Comparison of ENCODE assay signal across 29 mouse cellular contexts in genomic region chr12:65007725-65008124, GRCm38 (mm10).
"Had no signal": no experiment of that assay in that cellular context is flagged by ENCODE, and none has a peak within 500 bp of the region (broad histone marks: within the 10 kb centered on the region; RNA-seq: fewer than 3 reads in every experiment).

No protein-coding gene starts in this region.

- H3K27ac ChIP-seq: left cerebral cortex, adult 2 months; limb, embryonic 10.5 days; limb, embryonic 12.5 days; limb, embryonic 13.5 days; limb, embryonic 15.5 days; liver, embryonic 12.5 days; liver, embryonic 13.5 days; liver, embryonic 14.5 days; liver, embryonic 15.5 days; lung, embryonic 15.5 days; macrophage; midbrain, embryonic 10.5 days; midbrain, embryonic 12.5 days; midbrain, embryonic 13.5 days; midbrain, embryonic 15.5 days had no signal

- H3K4me1 ChIP-seq: limb, embryonic 10.5 days; limb, embryonic 12.5 days; limb, embryonic 13.5 days; limb, embryonic 15.5 days; liver, embryonic 12.5 days; liver, embryonic 13.5 days; liver, embryonic 15.5 days; lung, embryonic 15.5 days; megakaryocyte, embryonic 14.5 days; midbrain, embryonic 10.5 days; midbrain, embryonic 12.5 days; midbrain, embryonic 13.5 days; midbrain, embryonic 15.5 days had no signal

- H3K9ac ChIP-seq: limb, embryonic 12.5 days; limb, embryonic 13.5 days; limb, embryonic 15.5 days; liver, embryonic 12.5 days; liver, embryonic 13.5 days; liver, embryonic 14.5 days; liver, embryonic 15.5 days; liver, postnatal 0 days; lung, embryonic 14.5 days; lung, embryonic 15.5 days; midbrain, embryonic 12.5 days; midbrain, embryonic 13.5 days; midbrain, embryonic 15.5 days had no signal

- H3K4me3 ChIP-seq: left cerebral cortex, adult 2 months; limb, embryonic 10.5 days; limb, embryonic 12.5 days; limb, embryonic 13.5 days; limb, embryonic 15.5 days; liver, embryonic 12.5 days; liver, embryonic 13.5 days; liver, embryonic 15.5 days; lung, embryonic 15.5 days; megakaryocyte, embryonic 14.5 days; midbrain, embryonic 10.5 days; midbrain, embryonic 12.5 days; midbrain, embryonic 13.5 days; midbrain, embryonic 15.5 days; myocyte had no signal

- H3K27me3 ChIP-seq: limb, embryonic 12.5 days; limb, embryonic 13.5 days; limb, embryonic 15.5 days; liver, embryonic 12.5 days; liver, embryonic 13.5 days; liver, embryonic 15.5 days; lung, embryonic 15.5 days; megakaryocyte, embryonic 14.5 days; midbrain, embryonic 12.5 days; midbrain, embryonic 13.5 days; midbrain, embryonic 15.5 days had no signal

- H3K9me3 ChIP-seq: limb, embryonic 10.5 days; limb, embryonic 12.5 days; limb, embryonic 13.5 days; limb, embryonic 15.5 days; liver, embryonic 12.5 days; liver, embryonic 13.5 days; liver, embryonic 15.5 days; lung, embryonic 15.5 days; megakaryocyte, embryonic 14.5 days; midbrain, embryonic 10.5 days; midbrain, embryonic 12.5 days; midbrain, embryonic 13.5 days; midbrain, embryonic 15.5 days had no signal

- DNase-seq: liver; liver, embryonic 13.5 days; liver, postnatal 0 days; lung, adult 18-20 months; lung, adult 2 months; lung, embryonic 14.5 days; lung, postnatal 10 days; lung, postnatal 14 days; lung, postnatal 36 days; lung, postnatal 4 days; midbrain, embryonic 14.5 days had no signal

- ATAC-seq: liver, embryonic 12.5 days; liver, postnatal 0 days; lung, postnatal 0 days; midbrain, embryonic 13.5 days; midbrain, embryonic 15.5 days; midbrain, embryonic 16.5 days had no signal
